Mouse (Mus musculus): Measurements from ENCODE around the gene Foxred2.

Foxred2 gene

GRCm38 (mm10) chr15:77956404-77956901 lies at the start of gene Foxred2:
TSS of gene Foxred2 (minus strand) at chr15:77956722.
- DNase-seq (ENCODE audit: low read depth, low spot score) = peak; percentile 78

- DNase-seq (ENCODE audit: low read depth, low spot score) = no peak
These were observed 47.4 kb upstream of the Foxred2 start for GRCm38 (mm10) chr15:78003929-78004328.

- no peak for DNase-seq (ENCODE audit: low read depth, low spot score)
These were observed 44.9 kb upstream of the Foxred2 start for GRCm38 (mm10) chr15:78001400-78001799.

GRCm38 (mm10) chr15:77988541-77988940 lies 32.0 kb upstream of the Foxred2 start:
- no peak for DNase-seq (ENCODE audit: low read depth, low spot score)

GRCm38 (mm10) chr15:77983391-77983790 lies 26.9 kb upstream of the Foxred2 start:
- DNase-seq (ENCODE audit: low read depth, low spot score) = no peak

GRCm38 (mm10) chr15:77982195-77982939 lies 25.8 kb upstream of the Foxred2 start:
- DNase-seq (ENCODE audit: low read depth, low spot score) = peak; percentile 59

GRCm38 (mm10) chr15:77981181-77981680 lies 24.7 kb upstream of the Foxred2 start:
- no peak for DNase-seq (ENCODE audit: low read depth, low spot score)

GRCm38 (mm10) chr15:77979427-77979865 lies 22.9 kb upstream of the Foxred2 start:
- DNase-seq (ENCODE audit: low read depth, low spot score) = no peak

GRCm38 (mm10) chr15:77977663-77978062 lies 21.1 kb upstream of the Foxred2 start:
- DNase-seq (ENCODE audit: low read depth, low spot score) = no peak

GRCm38 (mm10) chr15:77974165-77974841 lies 17.8 kb upstream of the Foxred2 start:
- DNase-seq (ENCODE audit: low read depth, low spot score) = no peak

- DNase-seq (ENCODE audit: low read depth, low spot score) = peak; percentile 95
These were observed 14.2 kb upstream of the Foxred2 start, which contains the start of gene Eif3d for GRCm38 (mm10) chr15:77970470-77971292. TSS of gene Eif3d (minus strand) at chr15:77970813.

GRCm38 (mm10) chr15:77969940-77970469 lies 13.5 kb upstream of the Foxred2 start:
- DNase-seq (ENCODE audit: low read depth, low spot score) = no peak

GRCm38 (mm10) chr15:77965117-77965528 lies 8.6 kb upstream of the Foxred2 start:
- no peak for DNase-seq (ENCODE audit: low read depth, low spot score)

- no peak for DNase-seq (ENCODE audit: low read depth, low spot score)
These were observed 5.9 kb upstream of the Foxred2 start for GRCm38 (mm10) chr15:77962447-77962846.

GRCm38 (mm10) chr15:77960693-77961092 lies 4.2 kb upstream of the Foxred2 start:
- DNase-seq (ENCODE audit: low read depth, low spot score) = no peak

- DNase-seq (ENCODE audit: low read depth, low spot score) = no peak
These were observed 1.5 kb upstream of the Foxred2 start for GRCm38 (mm10) chr15:77958071-77958470.

- no peak for DNase-seq (ENCODE audit: low read depth, low spot score)
These were observed 1.1 kb upstream of the Foxred2 start for GRCm38 (mm10) chr15:77957625-77958024.

- no peak for DNase-seq (ENCODE audit: low read depth, low spot score)
These were observed 800 bp downstream of the Foxred2 start for GRCm38 (mm10) chr15:77955440-77956403.

GRCm38 (mm10) chr15:77954362-77954761 lies 2.2 kb downstream of the Foxred2 start:
- no peak for DNase-seq (ENCODE audit: low read depth, low spot score)

GRCm38 (mm10) chr15:77952921-77953320 lies 3.6 kb downstream of the Foxred2 start:
- DNase-seq (ENCODE audit: low read depth, low spot score) = no peak

Measured in forelimb bud, embryonic 11.5 days (tissue).